Mouse (Mus musculus) spleen, postnatal 36 days (tissue): ENCODE measurements at regions not wholly inside any gene's neighbourhood (a gene's known extent, or its start where the extent isn't known, plus 50 kb on each side); places are given as distances from the start of the nearest gene placed in this dataset.

Experiments
- DNase-seq, 2 experiments: peaks; one replicate each; pipeline ENCODE4 v3.0.0; 2022; ENCODE audit warnings: low spot score in 2 of 2, mixed read lengths in 1 of 2

- DNase-seq, result no peak
These were observed 242.8 kb upstream of the Rsrc1 start for GRCm38 (mm10) chr3:66738201-66739062.

GRCm38 (mm10) chr3:66739356-66740014 lies 241.7 kb upstream of the Rsrc1 start:
- DNase-seq, result no peak

DNA sequence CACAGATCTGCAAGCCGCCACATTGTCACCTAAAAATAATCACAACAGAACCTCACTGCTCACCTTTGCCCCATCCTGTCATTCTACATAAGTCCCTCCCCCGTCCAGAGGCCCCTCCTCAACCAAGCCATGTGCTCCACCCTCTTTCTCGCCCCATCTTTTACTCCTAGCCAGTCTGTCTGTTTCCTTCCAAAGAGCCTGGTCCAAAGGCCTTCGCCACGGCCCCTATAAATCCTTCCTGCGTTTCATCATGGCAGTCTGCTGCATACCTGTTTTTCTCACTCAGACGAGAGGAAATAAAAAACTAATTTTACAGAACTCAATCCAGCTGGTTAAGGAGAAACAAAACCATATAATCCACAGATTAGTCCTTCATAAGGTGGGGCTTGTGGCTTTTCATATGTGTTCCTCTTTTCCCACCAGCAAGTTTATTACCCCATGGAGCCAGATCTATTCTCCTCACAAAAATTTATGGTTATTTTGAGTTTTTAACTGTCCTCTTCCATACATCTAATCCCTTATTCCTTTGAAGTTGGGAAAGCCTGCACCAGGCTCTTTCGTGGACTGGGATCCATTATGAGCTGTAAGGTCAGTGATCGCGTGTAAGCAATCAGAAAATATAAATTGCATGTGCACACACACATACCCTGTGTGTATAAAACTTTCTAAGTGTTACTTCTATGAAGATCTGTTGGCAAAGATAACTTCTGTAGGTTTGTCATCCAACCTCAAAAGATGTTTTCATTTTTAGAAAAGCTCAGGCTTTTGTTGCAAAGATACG lies 236.9 kb upstream of the Rsrc1 start:
- DNase-seq, result no peak

- DNase-seq, result no peak
These were observed 234.7 kb upstream of the Rsrc1 start for GRCm38 (mm10) chr3:66746373-66747072.

DNA sequence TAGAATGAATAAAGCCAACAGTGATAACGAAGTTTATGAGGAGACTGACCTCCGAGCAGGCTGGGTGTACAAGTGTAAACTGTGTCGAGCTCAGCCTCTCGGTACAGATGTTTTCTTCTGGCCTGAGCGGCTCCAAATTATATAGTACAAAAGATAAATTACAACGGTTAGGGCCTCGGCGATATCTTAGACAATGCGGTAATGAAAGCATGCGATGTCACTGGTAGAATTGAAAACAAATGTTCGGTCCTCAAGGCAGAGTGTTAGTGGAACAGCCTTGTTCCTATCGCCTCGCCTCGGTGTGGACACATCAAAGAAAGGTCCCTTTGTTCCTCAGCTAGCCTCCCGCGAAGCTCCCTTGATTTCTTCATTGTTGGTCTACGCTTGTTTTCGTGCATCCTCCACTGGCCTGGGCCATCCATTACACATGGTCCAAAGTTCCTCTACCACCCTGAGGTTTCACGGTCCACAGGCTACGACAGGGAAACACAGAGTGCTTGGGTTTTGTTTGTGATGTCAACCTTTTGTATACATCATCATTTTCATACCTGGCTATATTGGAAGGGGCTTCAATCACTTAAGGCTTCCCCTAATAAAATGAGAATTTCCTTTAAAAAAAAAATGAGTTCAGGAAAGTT lies 234.0 kb upstream of the Rsrc1 start:
- DNase-seq, result no peak

- DNase-seq, result no peak
These were observed 223.0 kb upstream of the Rsrc1 start for GRCm38 (mm10) chr3:66758141-66758540.

DNA sequence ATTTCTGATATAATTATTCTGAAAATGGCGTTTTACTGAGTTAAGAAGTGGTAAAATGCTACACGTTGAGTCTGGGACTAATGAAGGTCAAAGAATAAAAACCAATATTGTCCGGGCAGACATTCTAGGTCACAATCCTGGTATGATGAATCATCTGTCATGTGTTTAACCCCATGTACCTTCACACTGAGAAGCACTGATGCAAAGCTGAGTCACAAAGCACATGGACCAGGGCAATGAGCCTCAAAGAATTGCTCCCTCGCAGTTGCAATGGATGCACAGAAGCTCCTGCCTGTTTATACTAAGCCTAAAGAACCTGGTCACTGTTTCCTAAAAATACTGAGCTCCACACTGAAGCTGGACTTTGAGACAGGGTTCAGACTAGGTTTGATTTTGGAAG lies 221.3 kb upstream of the Rsrc1 start:
- no peak for DNase-seq

DNA sequence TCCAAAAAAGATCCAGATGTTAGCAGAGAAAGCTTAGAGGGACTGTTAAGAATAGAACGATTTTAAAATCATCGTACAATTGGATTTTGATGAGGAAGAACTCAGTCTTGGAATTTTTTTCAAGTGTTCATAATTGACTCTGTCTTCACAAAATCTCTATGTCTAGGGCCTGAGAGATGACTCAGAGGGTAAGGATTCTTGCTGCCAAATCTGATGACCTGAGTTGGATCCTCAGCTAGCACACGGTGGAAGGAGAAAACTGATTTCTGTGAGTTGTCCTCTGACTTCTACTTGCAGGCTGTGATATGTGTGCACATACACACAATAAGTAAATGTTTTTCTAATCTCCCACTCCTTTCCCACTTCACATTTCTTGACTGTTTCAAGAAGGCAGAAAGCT lies 218.7 kb upstream of the Rsrc1 start:
- no peak for DNase-seq

DNA sequence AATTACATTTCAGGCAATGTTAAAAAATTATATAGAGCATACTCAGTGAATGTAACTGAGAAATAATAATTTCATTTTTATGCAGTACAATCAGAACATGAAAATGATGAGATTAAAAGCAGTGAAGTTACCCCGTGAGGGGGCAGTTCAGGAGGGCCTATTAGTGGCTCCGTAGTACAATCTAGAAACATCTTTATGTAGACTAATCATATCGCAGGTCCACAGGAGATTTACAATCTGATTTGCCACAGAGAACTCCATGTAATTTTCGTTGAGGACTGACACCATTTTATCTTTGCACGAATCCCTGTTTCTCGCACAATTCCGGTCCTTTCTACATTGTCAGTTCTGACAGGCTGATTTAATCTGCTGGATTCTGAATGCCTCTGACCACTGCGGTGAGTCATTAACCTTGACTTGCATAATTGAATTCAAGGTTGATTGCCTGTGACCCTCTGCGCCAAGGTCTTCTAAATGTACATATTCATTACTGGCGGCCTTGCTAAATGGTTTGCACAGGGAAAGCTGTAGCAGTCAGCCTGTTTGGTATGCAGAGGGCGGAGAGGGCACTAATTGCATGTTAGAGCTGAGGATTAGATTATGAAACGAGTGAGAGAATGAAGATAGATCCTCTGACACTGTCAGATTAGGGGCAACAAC lies 183.7 kb upstream of the Rsrc1 start:
- no peak for DNase-seq

- no peak for DNase-seq
These were observed 182.9 kb upstream of the Rsrc1 start for GRCm38 (mm10) chr3:66798292-66798691.

- no peak for DNase-seq
These were observed 178.7 kb upstream of the Rsrc1 start for GRCm38 (mm10) chr3:66802538-66802937.

- DNase-seq, result no peak
These were observed 175.0 kb upstream of the Rsrc1 start for GRCm38 (mm10) chr3:66806176-66806575.

DNA sequence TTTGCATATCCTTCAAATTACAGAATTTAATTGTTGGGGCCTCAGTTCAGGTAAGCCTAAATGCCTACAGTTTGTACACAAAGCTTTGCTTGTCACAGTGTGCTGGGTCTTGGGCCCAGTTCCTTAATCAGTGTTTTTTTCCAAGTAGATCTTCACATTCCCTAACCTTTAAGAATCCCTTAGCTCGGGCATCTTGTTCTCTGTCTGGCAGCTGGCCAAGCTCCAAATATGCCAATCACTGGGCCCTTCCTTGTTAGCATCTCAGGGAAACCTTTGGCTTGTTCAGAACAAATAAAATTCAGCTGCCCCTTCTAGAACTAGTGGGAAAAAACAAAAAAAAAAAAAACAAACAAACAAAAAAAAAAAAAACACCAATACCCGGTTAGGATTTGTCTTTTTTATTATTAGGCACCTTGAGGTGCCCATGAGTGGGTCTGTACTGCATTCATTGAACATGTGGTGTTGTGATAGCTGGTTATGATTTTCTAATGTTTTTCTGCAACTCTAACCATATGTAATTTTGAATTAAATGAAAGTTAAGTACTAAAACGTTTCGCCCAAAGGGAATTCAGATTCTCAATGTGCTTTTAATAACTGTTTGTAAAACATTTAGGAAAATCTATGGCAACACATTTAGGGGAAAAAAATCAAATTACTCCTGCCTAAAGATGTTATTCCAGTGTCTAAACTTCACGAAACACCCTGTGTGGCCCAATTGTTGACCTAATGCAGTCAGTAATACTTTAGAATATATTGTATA lies 168.3 kb upstream of the Rsrc1 start:
- DNase-seq, result no peak

GRCm38 (mm10) chr3:66825761-66826160 lies 155.4 kb upstream of the Rsrc1 start:
- no peak for DNase-seq
